Mouse (Mus musculus) MEL (cell line): ENCODE results near the gene Hmmr. TPM values are rescaled to one million over a fixed set of nuclear protein-coding genes. Genes with fewer than 3 reads are reported as not detected.
A peak's percentile ranks its signal among the peaks of the same experiment; 100 is the strongest.

Experiments
- DNase-seq: peaks from one replicate; pipeline ENCODE4 v3.0.0; 2011; ENCODE audit warnings: low read depth, low spot score
- H3K27ac ChIP-seq: 2 replicates; pipeline ENCODE4 v1.5.1; 2012; ENCODE audit warnings: low read depth, mild to moderate bottlenecking, control low read depth, low read length, moderate library complexity; ENCODE audit not compliant: control insufficient read depth
- H3K27me3 ChIP-seq, 2 experiments: fragments of 150-350 bp in 1 of 2; sonication (generic) in 1 of 2; 2 replicates each; pipeline ENCODE4 v1.6.1; 2012; ENCODE audit warnings: low read length in 2 of 2, mild to moderate bottlenecking in 2 of 2, improper control_type of control experiment in 1 of 2, moderate library complexity in 1 of 2; ENCODE audit not compliant: insufficient read depth in 2 of 2, control insufficient read depth in 1 of 2
- H3K36me3 ChIP-seq, 2 experiments: 2 replicates each; pipeline ENCODE4 v1.6.1; 2012 to 2014; ENCODE audit warnings: low read length in 2 of 2, improper control_type of control experiment in 1 of 2, inconsistent platforms in 1 of 2, mild to moderate bottlenecking in 1 of 2; ENCODE audit not compliant: insufficient read depth in 2 of 2, control insufficient read depth in 1 of 2
- H3K4me1 ChIP-seq, 2 experiments: fragments of 150-350 bp in 1 of 2; sonication (generic) in 1 of 2; 2 replicates each; pipeline ENCODE4 v1.6.1; 2012; ENCODE audit warnings: low read length in 2 of 2, improper control_type of control experiment in 1 of 2, mild to moderate bottlenecking in 1 of 2; ENCODE audit not compliant: insufficient read depth in 2 of 2, control insufficient read depth in 1 of 2
- H3K4me3 ChIP-seq, 2 experiments: fragments of 150-350 bp in 1 of 2; sonication (generic) in 1 of 2; 2 replicates each; pipeline ENCODE4 v1.5.1; 2012; ENCODE audit warnings: low read depth in 2 of 2, low read length in 2 of 2, mild to moderate bottlenecking in 2 of 2, moderate library complexity in 2 of 2, control low read depth in 1 of 2, improper control_type of control experiment in 1 of 2; ENCODE audit not compliant: control insufficient read depth in 1 of 2, insufficient read depth in 1 of 2
- H3K79me2 ChIP-seq: 2 replicates; pipeline ENCODE4 v1.6.1; 2012; ENCODE audit warnings: mild to moderate bottlenecking, low read length, moderate library complexity; ENCODE audit not compliant: control insufficient read depth, poor library complexity, insufficient read depth
- H3K9ac ChIP-seq: 2 replicates; pipeline ENCODE4 v1.6.1; 2012; ENCODE audit warnings: low read depth, mild to moderate bottlenecking, control low read depth, low read length, moderate library complexity; ENCODE audit not compliant: control insufficient read depth, poor library complexity, severe bottlenecking
- H3K9me3 ChIP-seq: fragments of 150-350 bp; sonication (generic); replicated peaks from 2 replicates; pipeline ENCODE4 v1.6.1; 2012; ENCODE audit warnings: mild to moderate bottlenecking, low read length, improper control_type of control experiment, moderate library complexity; ENCODE audit not compliant: insufficient read depth
- BHLHE40 ChIP-seq: IDR thresholded peaks from 2 replicates; pipeline ENCODE4 v1.6.1; 2012; ENCODE audit warnings: low read depth, mild to moderate bottlenecking, inconsistent platforms, low read length, improper control_type of control experiment, borderline replicate concordance
- CHD1 ChIP-seq: IDR thresholded peaks from 2 replicates; pipeline ENCODE4 v1.6.1; 2012; ENCODE audit warnings: low read depth, mild to moderate bottlenecking, inconsistent platforms, low read length, improper control_type of control experiment
- CTCF ChIP-seq, 3 experiments: IDR thresholded peaks in 2 of 3; conservative IDR thresholded peaks in 1 of 3; 2 replicates each; pipeline ENCODE4 v1.5.1; 2011 to 2012; ENCODE audit warnings: low read length in 3 of 3, low read depth in 2 of 3, mild to moderate bottlenecking in 2 of 3, improper control_type of control experiment in 1 of 3, inconsistent platforms in 1 of 3, mixed read lengths in 1 of 3, moderate library complexity in 1 of 3; ENCODE audit not compliant: control insufficient read depth in 1 of 3, insufficient read depth in 1 of 3, poor library complexity in 1 of 3, severe bottlenecking in 1 of 3
- E2F4 ChIP-seq: IDR thresholded peaks from 2 replicates; pipeline ENCODE4 v1.6.1; 2011; ENCODE audit warnings: low read depth, low read length, improper control_type of control experiment, borderline replicate concordance
- ELF1 ChIP-seq: IDR thresholded peaks from 2 replicates; pipeline ENCODE4 v1.6.1; 2014; ENCODE audit warnings: low read depth, mild to moderate bottlenecking, inconsistent platforms, low read length, improper control_type of control experiment, moderate library complexity
- GABPA ChIP-seq: IDR thresholded peaks from 2 replicates; pipeline ENCODE4 v1.6.1; 2012; ENCODE audit warnings: low read depth, mild to moderate bottlenecking, inconsistent platforms, low read length, improper control_type of control experiment, moderate library complexity
- MAFK ChIP-seq: IDR thresholded peaks from 2 replicates; pipeline ENCODE4 v1.6.1; 2011; ENCODE audit warnings: low read depth, mild to moderate bottlenecking, low read length, improper control_type of control experiment, borderline replicate concordance
- MAX ChIP-seq: IDR thresholded peaks from 2 replicates; pipeline ENCODE4 v1.6.1; 2011; ENCODE audit warnings: low read length, improper control_type of control experiment
- MAZ ChIP-seq: IDR thresholded peaks from 2 replicates; pipeline ENCODE4 v1.6.1; 2012; ENCODE audit warnings: low read depth, mild to moderate bottlenecking, inconsistent platforms, low read length, improper control_type of control experiment
- POLR2A ChIP-seq, 2 experiments: IDR thresholded peaks; 2 replicates each; pipeline ENCODE4 v1.6.1; 2011 to 2012; ENCODE audit warnings: low read length in 2 of 2, mild to moderate bottlenecking in 2 of 2, control low read depth in 1 of 2, improper control_type of control experiment in 1 of 2, low read depth in 1 of 2, moderate library complexity in 1 of 2; ENCODE audit not compliant: control insufficient read depth in 1 of 2, insufficient read depth in 1 of 2, poor library complexity in 1 of 2
- POLR2AphosphoS5 ChIP-seq: IDR thresholded peaks from 2 replicates; pipeline ENCODE4 v1.6.1; 2012; ENCODE audit warnings: low read depth, borderline replicate concordance, mild to moderate bottlenecking, inconsistent platforms, low read length, moderate library complexity, mixed read lengths
- RAD21 ChIP-seq: IDR thresholded peaks from 2 replicates; pipeline ENCODE4 v1.6.1; 2011; ENCODE audit warnings: mild to moderate bottlenecking, low read depth, low read length, improper control_type of control experiment
- RCOR1 ChIP-seq: IDR thresholded peaks from 2 replicates; pipeline ENCODE4 v1.6.1; 2012; ENCODE audit warnings: low read depth, mild to moderate bottlenecking, inconsistent platforms, low read length, improper control_type of control experiment
- SIN3A ChIP-seq: IDR thresholded peaks from 2 replicates; pipeline ENCODE4 v1.6.1; 2012; ENCODE audit warnings: low read length, improper control_type of control experiment, inconsistent platforms
- UBTF ChIP-seq: IDR thresholded peaks from 2 replicates; pipeline ENCODE4 v1.6.1; 2012; ENCODE audit warnings: low read depth, mild to moderate bottlenecking, inconsistent platforms, low read length, improper control_type of control experiment, moderate library complexity, borderline replicate concordance; ENCODE audit not compliant: insufficient read depth
- ZC3H11A ChIP-seq: IDR thresholded peaks from 2 replicates; pipeline ENCODE4 v1.6.1; 2012; ENCODE audit warnings: low read depth, mild to moderate bottlenecking, inconsistent platforms, low read length, improper control_type of control experiment
- ZNF384 ChIP-seq: IDR thresholded peaks from 2 replicates; pipeline ENCODE4 v1.6.1; 2012; ENCODE audit warnings: low read depth, mild to moderate bottlenecking, inconsistent platforms, low read length, improper control_type of control experiment
- polyA plus RNA-seq, 2 experiments: library from polyadenylated mRNA; stranded (reverse) in 1 of 2; unstranded in 1 of 2; fragments of >175 nt in 1 of 2; fragments of >200 nt in 1 of 2; gene quantifications; 2 replicates each; pipeline versions ENCODE4 v1.2.1 to v1.2.4; 2012; ENCODE audit warnings: low replicate concordance in 2 of 2, low read depth in 1 of 2; ENCODE audit not compliant: insufficient read length in 2 of 2, insufficient read depth in 1 of 2, missing spikeins in 1 of 2
- total RNA-seq: library from RNA; depleted of rRNA; stranded (reverse); fragments of 300-350 nt; gene quantifications from 2 replicates; pipeline ENCODE4 v1.2.3, GENCODE M21; 2012

Gene Hmmr
- total and polyA plus RNA-seq, 3 experiments: 40.6 to 74.5 (median 55.6) TPM

- Histone ChIP-seq H3K27me3 (no peaks in the 10 kb centered on the region), H3K9me3 (no peaks in the 10 kb centered on the region), H3K79me2 (peaks cover 48% of the 10 kb centered on the region), H3K9ac (no peak overlapping the region), H3K27ac (no peak overlapping the region), H3K36me3 (peaks cover 5 to 20% of the 10 kb centered on the region in 2 experiments), H3K4me3 (no peak overlapping the region), H3K4me1 (peaks cover 0 to 17% of the 10 kb centered on the region in 2 experiments)
- TF ChIP-seq RAD21 (no peak), ZNF384 (peak; percentile 65)
- peak; percentile 40 for DNase-seq
Measured at GRCm38 (mm10) chr11:40690444-40691127, 42.6 kb downstream of the Hmmr start.

GRCm38 (mm10) chr11:40683295-40683694 lies 49.9 kb downstream of the Hmmr start:
- no peaks in the 10 kb centered on the region for H3K9me3 ChIP-seq
- H3K4me3 ChIP-seq: no peak overlapping the region
- no peaks in the 10 kb centered on the region for H3K4me1 ChIP-seq

GRCm38 (mm10) chr11:40682456-40682855 lies 50.8 kb downstream of the Hmmr start:
- H3K9me3 ChIP-seq: no peaks in the 10 kb centered on the region
- H3K27ac ChIP-seq: no peak overlapping the region
- no peaks in the 10 kb centered on the region for H3K27me3 ChIP-seq
- no peak for DNase-seq
- no peaks in the 10 kb centered on the region for H3K4me1 ChIP-seq
- H3K36me3 ChIP-seq: peaks cover 0 to 51% of the 10 kb centered on the region in 2 experiments; a peak in 2 of 4 replicates
- H3K4me3 ChIP-seq: no peak overlapping the region
- H3K79me2 ChIP-seq: peaks cover 5% of the 10 kb centered on the region
- TF ChIP-seq POLR2AphosphoS5 (no peak), E2F4 (no peak), CHD1 (no peak), MAZ (no peak), MAFK (no peak), SIN3A (no peak), CTCF (IDR thresholded peaks at IDR 0.05 in 2 of 3, conservative IDR thresholded peaks at IDR 0.05 in 1 of 3; ENCODE audit: control insufficient read depth in 1 of 3, insufficient read depth in 1 of 3, low read depth in 2 of 3, low read length in 3 of 3, poor library complexity in 1 of 3, severe bottlenecking in 1 of 3) (no peak), ZNF384 (no peak), ELF1 (no peak), POLR2A (IDR thresholded peaks at IDR 0.05; ENCODE audit: control insufficient read depth in 1 of 2, insufficient read depth in 1 of 2, low read depth in 1 of 2, low read length in 2 of 2, poor library complexity in 1 of 2) (no peak), UBTF (no peak), ZC3H11A (no peak)
- TF ChIP-seq, all 39 proteins: peak for 0
- H3K9ac ChIP-seq: no peak overlapping the region

More at GRCm38 (mm10) chr11:40683295-40683694, 49.9 kb downstream of the Hmmr start:
- no peak for TF ChIP-seq BHLHE40
- no peak for TF ChIP-seq MAX
- no peak for TF ChIP-seq ELF1
- no peak for TF ChIP-seq GABPA
- TF ChIP-seq RCOR1: no peak
- TF ChIP-seq, all 39 proteins: peak for 0
- Histone ChIP-seq H3K27ac (no peak overlapping the region), H3K36me3 (peaks cover 0 to 50% of the 10 kb centered on the region in 2 experiments; a peak in 2 of 4 replicates), H3K79me2 (peaks cover 9% of the 10 kb centered on the region), H3K27me3 (no peaks in the 10 kb centered on the region), H3K9ac (no peak overlapping the region)
- no peak for DNase-seq
